Mouse (Mus musculus): ENCODE measurements around the gene Fgfr2. TPM values are rescaled to one million over a fixed set of nuclear protein-coding genes. Genes with fewer than 3 reads are reported as not detected.

Fgfr2 gene
- polyA plus RNA-seq, 1 experiment from 2014 or later = 81.1 TPM

- Histone ChIP-seq H3K9ac (no peak overlapping the region), H3K4me3 (no peak overlapping the region), H3K27me3 (no peaks in the 10 kb centered on the region), H3K9me3 (replicated peaks) (no peaks in the 10 kb centered on the region), H3K36me3 (no peaks in the 10 kb centered on the region), H3K4me1 (no peaks in the 10 kb centered on the region), H3K4me2 (replicated peaks) (no peak overlapping the region), H3K27ac (no peak overlapping the region)
- 70% methylated on average over 3 of the region's 3 CpGs for WGBS
- ATAC-seq (ENCODE audit: low FRiP score) = no peak
Observed at GRCm38 (mm10) chr7:130564596-130564995, 2558.6 kb downstream of the Fgfr2 start.

- no peak overlapping the region for H3K4me2 ChIP-seq (replicated peaks)
- no peak overlapping the region for H3K4me3 ChIP-seq
- no peaks in the 10 kb centered on the region for H3K27me3 ChIP-seq
- H3K4me1 ChIP-seq = no peaks in the 10 kb centered on the region
- ATAC-seq (ENCODE audit: low FRiP score) = no peak
- H3K27ac ChIP-seq = no peak overlapping the region
- no peak overlapping the region for H3K9ac ChIP-seq
- H3K9me3 ChIP-seq (replicated peaks) = no peaks in the 10 kb centered on the region
- WGBS = 70% methylated on average over 4 of the region's 4 CpGs
- H3K36me3 ChIP-seq = no peaks in the 10 kb centered on the region
Observed at GRCm38 (mm10) chr7:130563880-130564279, 2559.3 kb downstream of the Fgfr2 start.

- Histone ChIP-seq H3K9me3 (replicated peaks) (no peaks in the 10 kb centered on the region), H3K27ac (no peak overlapping the region), H3K9ac (no peak overlapping the region), H3K4me1 (no peaks in the 10 kb centered on the region), H3K36me3 (no peaks in the 10 kb centered on the region), H3K4me3 (no peak overlapping the region), H3K4me2 (replicated peaks) (no peak overlapping the region), H3K27me3 (no peaks in the 10 kb centered on the region)
- no peak for ATAC-seq (ENCODE audit: low FRiP score)
- WGBS = 95% methylated on average over 4 of the region's 4 CpGs
Observed at GRCm38 (mm10) chr7:130563276-130563675, 2559.9 kb downstream of the Fgfr2 start.

GRCm38 (mm10) chr7:130560933-130561332 lies 2562.2 kb downstream of the Fgfr2 start:
- no peak for ATAC-seq (ENCODE audit: low FRiP score)
- H3K4me1 ChIP-seq = no peaks in the 10 kb centered on the region
- H3K9me3 ChIP-seq (replicated peaks) = no peaks in the 10 kb centered on the region
- 87% methylated on average over 1 of the region's 1 CpGs for WGBS
- H3K27ac ChIP-seq = no peak overlapping the region
- H3K4me3 ChIP-seq = no peak overlapping the region
- no peak overlapping the region for H3K4me2 ChIP-seq (replicated peaks)
- H3K9ac ChIP-seq = no peak overlapping the region
- no peaks in the 10 kb centered on the region for H3K27me3 ChIP-seq
- no peaks in the 10 kb centered on the region for H3K36me3 ChIP-seq

GRCm38 (mm10) chr7:130558592-130558991 lies 2564.6 kb downstream of the Fgfr2 start:
- no peaks in the 10 kb centered on the region for H3K36me3 ChIP-seq
- ATAC-seq (ENCODE audit: low FRiP score) = no peak
- no peaks in the 10 kb centered on the region for H3K27me3 ChIP-seq
- no peak overlapping the region for H3K9ac ChIP-seq
- no peaks in the 10 kb centered on the region for H3K9me3 ChIP-seq (replicated peaks)
- no peak overlapping the region for H3K27ac ChIP-seq
- WGBS = 83% methylated on average over 4 of the region's 4 CpGs
- no peak overlapping the region for H3K4me3 ChIP-seq
- no peak overlapping the region for H3K4me2 ChIP-seq (replicated peaks)
- H3K4me1 ChIP-seq = peaks cover 5% of the 10 kb centered on the region; the same call in 1 of the 2 replicates

GRCm38 (mm10) chr7:130555597-130555996 lies 2567.6 kb downstream of the Fgfr2 start:
- WGBS = 66% methylated on average over 5 of the region's 5 CpGs

GRCm38 (mm10) chr7:130553321-130553720 lies 2569.8 kb downstream of the Fgfr2 start:
- no peak for ATAC-seq (ENCODE audit: low FRiP score)
- H3K9me3 ChIP-seq (replicated peaks) = no peaks in the 10 kb centered on the region
- H3K9ac ChIP-seq = no peak overlapping the region
- no peaks in the 10 kb centered on the region for H3K36me3 ChIP-seq
- 67% methylated on average over 4 of the region's 4 CpGs for WGBS
- peaks cover 5% of the 10 kb centered on the region; the same call in 1 of the 2 replicates for H3K4me1 ChIP-seq
- H3K27me3 ChIP-seq = no peaks in the 10 kb centered on the region
- no peak overlapping the region for H3K4me2 ChIP-seq (replicated peaks)
- no peak overlapping the region for H3K4me3 ChIP-seq
- H3K27ac ChIP-seq = no peak overlapping the region

More at GRCm38 (mm10) chr7:130555597-130555996, 2567.6 kb downstream of the Fgfr2 start:
- H3K4me3 ChIP-seq = no peak overlapping the region
- H3K27ac ChIP-seq = no peak overlapping the region
- no peak overlapping the region for H3K4me2 ChIP-seq (replicated peaks)
- no peaks in the 10 kb centered on the region for H3K36me3 ChIP-seq
- H3K27me3 ChIP-seq = no peaks in the 10 kb centered on the region
- no peak for ATAC-seq (ENCODE audit: low FRiP score)
- peaks cover 5% of the 10 kb centered on the region; the same call in 1 of the 2 replicates for H3K4me1 ChIP-seq
- no peak overlapping the region for H3K9ac ChIP-seq
- no peaks in the 10 kb centered on the region for H3K9me3 ChIP-seq (replicated peaks)

GRCm38 (mm10) chr7:130552780-130553179 lies 2570.4 kb downstream of the Fgfr2 start:
- peaks cover 5% of the 10 kb centered on the region; the same call in 1 of the 2 replicates for H3K4me1 ChIP-seq
- 57% methylated on average over 5 of the region's 5 CpGs for WGBS
- no peak overlapping the region for H3K4me2 ChIP-seq (replicated peaks)
- H3K4me3 ChIP-seq = no peak overlapping the region
- no peak overlapping the region for H3K27ac ChIP-seq
- no peaks in the 10 kb centered on the region for H3K36me3 ChIP-seq
- no peak overlapping the region for H3K9ac ChIP-seq
- H3K27me3 ChIP-seq = no peaks in the 10 kb centered on the region
- no peaks in the 10 kb centered on the region for H3K9me3 ChIP-seq (replicated peaks)
- ATAC-seq (ENCODE audit: low FRiP score) = no peak

GRCm38 (mm10) chr7:130547635-130548175 lies 2575.4 kb downstream of the Fgfr2 start:
- H3K36me3 ChIP-seq = peaks cover 17% of the 10 kb centered on the region
- peaks cover 16% of the 10 kb centered on the region for H3K4me1 ChIP-seq
- H3K4me3 ChIP-seq = peak overlapping the region; percentile 89; the same call in 1 of the 2 replicates
- WGBS = 87% methylated on average over 12 of the region's 12 CpGs
- no peak overlapping the region for H3K27ac ChIP-seq
- no peak overlapping the region for H3K9ac ChIP-seq
- peak overlapping the region; percentile 75 for H3K4me2 ChIP-seq (replicated peaks)
- H3K9me3 ChIP-seq (replicated peaks) = no peaks in the 10 kb centered on the region
- no peaks in the 10 kb centered on the region for H3K27me3 ChIP-seq
- peak; percentile 59 for ATAC-seq (ENCODE audit: low FRiP score)

- ATAC-seq (ENCODE audit: low FRiP score) = peak; percentile 93
- peak overlapping the region; percentile 89 for H3K4me3 ChIP-seq
- under 1% methylated on average over 81 of the region's 84 CpGs for WGBS
Observed at GRCm38 (mm10) chr7:130546791-130547484, 2576.2 kb downstream of the Fgfr2 start.

GRCm38 (mm10) chr7:130546421-130546790 lies 2576.7 kb downstream of the Fgfr2 start:
- Histone ChIP-seq H3K4me1 (peaks cover 16% of the 10 kb centered on the region), H3K4me3 (peak overlapping the region; percentile 89), H3K4me2 (replicated peaks) (peak overlapping the region; percentile 75), H3K27ac (peak overlapping the region; percentile 98), H3K9ac (peak overlapping the region; percentile 92), H3K27me3 (no peaks in the 10 kb centered on the region), H3K36me3 (peaks cover 29% of the 10 kb centered on the region), H3K9me3 (replicated peaks) (no peaks in the 10 kb centered on the region)
- WGBS = 11% methylated on average over 7 of the region's 7 CpGs
- no peak for ATAC-seq (ENCODE audit: low FRiP score)

More at GRCm38 (mm10) chr7:130546791-130547484, 2576.2 kb downstream of the Fgfr2 start:
- H3K4me2 ChIP-seq (replicated peaks) = peak overlapping the region; percentile 75
- peak overlapping the region; percentile 98 for H3K27ac ChIP-seq
- peak overlapping the region; percentile 92 for H3K9ac ChIP-seq
- peaks cover 24% of the 10 kb centered on the region for H3K36me3 ChIP-seq
- no peaks in the 10 kb centered on the region for H3K27me3 ChIP-seq
- peaks cover 16% of the 10 kb centered on the region for H3K4me1 ChIP-seq
- H3K9me3 ChIP-seq (replicated peaks) = no peaks in the 10 kb centered on the region

GRCm38 (mm10) chr7:130545893-130546292 lies 2577.3 kb downstream of the Fgfr2 start:
- Histone ChIP-seq H3K9ac (peak overlapping the region; percentile 92), H3K4me2 (replicated peaks) (peak overlapping the region; percentile 75), H3K36me3 (peaks cover 30% of the 10 kb centered on the region), H3K9me3 (replicated peaks) (no peaks in the 10 kb centered on the region), H3K27me3 (no peaks in the 10 kb centered on the region), H3K4me3 (peak overlapping the region; percentile 89), H3K27ac (peak overlapping the region; percentile 98; the same call in 1 of the 2 replicates), H3K4me1 (peaks cover 16% of the 10 kb centered on the region)
- WGBS = 59% methylated on average over 3 of the region's 3 CpGs
- ATAC-seq (ENCODE audit: low FRiP score) = no peak

GRCm38 (mm10) chr7:130545401-130545800 lies 2577.7 kb downstream of the Fgfr2 start:
- peaks cover 31% of the 10 kb centered on the region for H3K36me3 ChIP-seq
- no peaks in the 10 kb centered on the region for H3K9me3 ChIP-seq (replicated peaks)
- peaks cover 16% of the 10 kb centered on the region for H3K4me1 ChIP-seq
- H3K27ac ChIP-seq = no peak overlapping the region
- H3K4me3 ChIP-seq = no peak overlapping the region
- H3K4me2 ChIP-seq (replicated peaks) = peak overlapping the region; percentile 75
- no peaks in the 10 kb centered on the region for H3K27me3 ChIP-seq
- ATAC-seq (ENCODE audit: low FRiP score) = no peak
- H3K9ac ChIP-seq = peak overlapping the region; percentile 92
- WGBS = 95% methylated on average over 5 of the region's 5 CpGs

Data from hindbrain, embryonic 12.5 days (tissue).